Mouse (Mus musculus) intestine, embryonic 15.5 days (tissue): Measurements from ENCODE around the gene Taok1. TPM values are rescaled to one million over a fixed set of nuclear protein-coding genes. Genes with fewer than 3 reads are reported as not detected.
A peak's percentile ranks its signal among the peaks of the same experiment; 100 is the strongest.

Source experiments
- ATAC-seq: fragments of 200-750 bp; cut with Nextera tagmentation; 2 replicates; pipeline ENCODE4 v1.8.0; 2017; ENCODE audit warnings: moderate TSS enrichment, moderate library complexity
- H3K27ac ChIP-seq: fragments of 300-500 bp; sonication (generic); 2 replicates; pipeline ENCODE4 v1.5.1; 2015; ENCODE audit warnings: mild to moderate bottlenecking, inconsistent platforms
- H3K27me3 ChIP-seq: fragments of 300-500 bp; sonication (generic); replicated peaks from 2 replicates; pipeline ENCODE4 v1.6.1; 2015; ENCODE audit warnings: inconsistent platforms
- H3K36me3 ChIP-seq: fragments of 300-500 bp; sonication (generic); 2 replicates; pipeline ENCODE4 v1.6.1; 2015; ENCODE audit warnings: inconsistent platforms
- H3K4me1 ChIP-seq: fragments of 300-500 bp; sonication (generic); replicated peaks from 2 replicates; pipeline ENCODE4 v1.6.1; 2015; ENCODE audit warnings: inconsistent platforms
- H3K4me2 ChIP-seq: fragments of 300-500 bp; sonication (generic); replicated peaks from 2 replicates; pipeline ENCODE4 v1.6.1; 2015; ENCODE audit warnings: mild to moderate bottlenecking, inconsistent platforms
- H3K4me3 ChIP-seq: fragments of 300-500 bp; sonication (generic); replicated peaks from 2 replicates; pipeline ENCODE4 v1.5.1; 2015; ENCODE audit warnings: inconsistent platforms
- H3K9ac ChIP-seq: fragments of 300-500 bp; sonication (generic); 2 replicates; pipeline ENCODE4 v1.6.1; 2015; ENCODE audit warnings: inconsistent platforms
- H3K9me3 ChIP-seq: fragments of 300-500 bp; sonication (generic); 2 replicates; pipeline ENCODE4 v1.6.1; 2016; ENCODE audit warnings: inconsistent platforms
- WGBS: fragments of 180-500 bp; shearing (Covaris S2); methylation state at CpG from one replicate; pipeline ENCODE4 v1.1.7; 2015; 5-methylcytosine and 5-hydroxymethylcytosine counted together
- polyA plus RNA-seq: library from polyadenylated mRNA; unstranded; fragments of >200 nt; fragmentation: Nextera tagmentation; extraction: Ambion mirVana; gene quantifications from 2 replicates; pipeline ENCODE4 v1.2.1, GENCODE M21; 2015

The Taok1 gene
- polyA plus RNA-seq, 1 experiment from 2014 or later, result 12.8 TPM

GRCm38 (mm10) chr11:77624002-77624401, 16.4 kb upstream of the Taok1 start:
- Histone ChIP-seq H3K27me3 (no peaks in the 10 kb centered on the region), H3K27ac (0 out of 2 replicates have a peak overlapping the region, but pooled peaks have one; percentile 1), H3K9ac (no peak overlapping the region), H3K4me2 (peak overlapping the region; percentile 79), H3K9me3 (no peaks in the 10 kb centered on the region), H3K4me1 (peaks cover 13% of the 10 kb centered on the region), H3K36me3 (no peaks in the 10 kb centered on the region), H3K4me3 (no peak overlapping the region)
- ATAC-seq, result no peak
- WGBS, result 36% methylated on average over 5 of the region's 5 CpGs

- no peaks in the 10 kb centered on the region for H3K36me3 ChIP-seq
- H3K4me2 ChIP-seq, result no peak overlapping the region
- WGBS, result 72% methylated on average over 5 of the region's 5 CpGs
- H3K9ac ChIP-seq, result no peak overlapping the region
- H3K27me3 ChIP-seq, result no peaks in the 10 kb centered on the region
- ATAC-seq, result no peak
- no peak overlapping the region for H3K27ac ChIP-seq
- H3K9me3 ChIP-seq, result no peaks in the 10 kb centered on the region
- H3K4me3 ChIP-seq, result no peak overlapping the region
- peaks cover 13% of the 10 kb centered on the region for H3K4me1 ChIP-seq
These were observed 14.4 kb upstream of the Taok1 start for GRCm38 (mm10) chr11:77621902-77622535.

GRCm38 (mm10) chr11:77615084-77615624, 7.5 kb upstream of the Taok1 start:
- Histone ChIP-seq H3K27ac (no peak overlapping the region), H3K27me3 (no peaks in the 10 kb centered on the region), H3K9me3 (no peaks in the 10 kb centered on the region), H3K9ac (no peak overlapping the region), H3K36me3 (no peaks in the 10 kb centered on the region), H3K4me1 (no peaks in the 10 kb centered on the region), H3K4me2 (no peak overlapping the region), H3K4me3 (no peak overlapping the region)
- WGBS, result 62% methylated on average over 5 of the region's 5 CpGs
- no peak for ATAC-seq

DNA sequence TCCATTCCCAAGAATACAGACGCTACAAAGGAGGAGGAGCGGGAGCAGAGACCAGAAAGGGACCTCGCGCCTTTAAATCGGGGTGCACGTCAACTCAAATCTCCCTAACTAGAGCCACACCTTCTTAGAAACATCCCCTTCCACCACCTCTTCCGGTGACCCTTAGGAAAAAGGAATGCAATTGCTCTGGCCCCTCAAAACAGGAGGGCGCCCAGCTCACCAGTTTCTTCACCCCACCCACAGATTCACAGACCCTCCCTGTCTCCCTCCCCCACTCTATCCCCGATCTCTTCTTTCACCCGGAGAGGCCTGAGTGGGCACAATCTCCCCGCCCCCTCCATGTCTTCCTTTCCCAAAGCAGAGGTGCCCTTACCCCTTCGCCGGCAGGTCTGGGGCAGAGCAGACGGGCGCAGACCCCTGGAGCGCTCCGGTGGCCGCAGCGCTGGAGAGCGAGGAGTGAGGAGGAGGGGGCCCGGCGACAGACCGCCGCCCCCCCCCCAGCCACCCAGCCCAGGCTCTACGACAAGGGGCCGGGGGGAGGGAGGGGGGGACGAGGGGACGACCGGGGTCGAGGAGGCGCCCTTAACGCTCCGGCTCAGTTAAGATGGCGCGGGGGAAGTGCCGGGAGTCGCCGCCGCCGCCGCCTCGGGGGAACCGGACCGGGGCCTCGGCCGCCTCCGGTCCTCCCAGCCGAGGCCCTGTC, 629 bp downstream of the Taok1 start:
- Histone ChIP-seq H3K9me3 (no peaks in the 10 kb centered on the region), H3K36me3 (no peaks in the 10 kb centered on the region), H3K27me3 (no peaks in the 10 kb centered on the region), H3K9ac (peak overlapping the region; percentile 99), H3K4me2 (peak overlapping the region; percentile 87), H3K27ac (peak overlapping the region; percentile 97), H3K4me1 (peaks cover 13% of the 10 kb centered on the region), H3K4me3 (peak overlapping the region; percentile 98)
- peak; percentile 57 for ATAC-seq
- WGBS, result 1% methylated on average over 41 of the region's 48 CpGs

- Histone ChIP-seq H3K36me3 (no peaks in the 10 kb centered on the region), H3K27ac (peak overlapping the region; percentile 97), H3K27me3 (no peaks in the 10 kb centered on the region), H3K4me2 (peak overlapping the region; percentile 87), H3K9ac (peak overlapping the region; percentile 99), H3K9me3 (no peaks in the 10 kb centered on the region), H3K4me3 (peak overlapping the region; percentile 98), H3K4me1 (peaks cover 13% of the 10 kb centered on the region)
- no peak for ATAC-seq
- WGBS, result 3% methylated on average over 6 of the region's 6 CpGs
These were observed 1.2 kb downstream of the Taok1 start for GRCm38 (mm10) chr11:77606469-77606834.

DNA sequence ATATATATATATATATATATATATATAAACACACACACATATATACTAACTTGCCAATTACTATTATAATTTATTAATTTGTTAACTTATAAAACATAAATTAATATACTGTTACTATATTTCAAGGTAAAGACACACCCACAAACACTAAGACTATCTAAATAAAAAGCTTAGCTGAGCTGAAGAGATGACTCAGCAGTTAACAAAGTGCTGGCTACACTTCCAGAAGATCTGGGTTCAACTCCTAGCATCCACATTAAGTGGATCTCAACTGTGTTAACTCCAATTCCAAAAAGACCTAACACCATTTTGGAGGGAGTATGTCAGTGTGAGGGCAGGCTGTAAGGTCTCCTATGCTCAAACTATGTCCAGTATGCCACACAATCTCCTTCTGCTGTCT, 10.3 kb downstream of the Taok1 start:
- Histone ChIP-seq H3K27me3 (no peaks in the 10 kb centered on the region), H3K4me3 (no peak overlapping the region), H3K4me2 (no peak overlapping the region), H3K9ac (no peak overlapping the region), H3K36me3 (no peaks in the 10 kb centered on the region), H3K4me1 (no peaks in the 10 kb centered on the region), H3K27ac (no peak overlapping the region), H3K9me3 (no peaks in the 10 kb centered on the region)
- no peak for ATAC-seq

DNA sequence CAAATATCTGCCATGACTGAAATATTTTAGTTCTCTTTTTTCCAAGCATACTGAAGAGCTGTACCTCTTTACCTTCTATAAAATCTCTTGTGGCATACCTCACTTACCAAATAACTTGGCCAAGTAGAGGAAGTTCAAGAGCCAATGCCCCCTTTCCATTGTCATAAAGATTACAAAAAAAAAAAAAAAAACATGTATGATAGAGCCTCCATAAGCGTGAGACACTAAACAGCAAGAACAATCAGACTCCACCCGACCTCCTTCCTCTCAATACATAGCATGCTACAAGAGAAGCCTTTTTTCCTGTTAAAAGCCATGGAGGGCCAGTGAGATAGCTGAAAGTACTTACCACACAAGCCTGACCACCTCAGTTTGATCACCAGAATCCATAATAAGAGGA, 16.2 kb downstream of the Taok1 start:
- Histone ChIP-seq H3K27ac (no peak overlapping the region), H3K27me3 (no peaks in the 10 kb centered on the region), H3K36me3 (no peaks in the 10 kb centered on the region), H3K9ac (no peak overlapping the region), H3K4me2 (no peak overlapping the region), H3K4me1 (no peaks in the 10 kb centered on the region), H3K4me3 (no peak overlapping the region), H3K9me3 (no peaks in the 10 kb centered on the region)
- ATAC-seq, result no peak
- 87% methylated on average over 2 of the region's 2 CpGs for WGBS

- Histone ChIP-seq H3K9me3 (no peaks in the 10 kb centered on the region), H3K4me3 (no peak overlapping the region), H3K27me3 (no peaks in the 10 kb centered on the region), H3K36me3 (no peaks in the 10 kb centered on the region), H3K4me1 (no peaks in the 10 kb centered on the region), H3K9ac (no peak overlapping the region), H3K27ac (no peak overlapping the region), H3K4me2 (no peak overlapping the region)
- ATAC-seq, result no peak
- WGBS, result 99% methylated on average over 2 of the region's 2 CpGs
These were observed 16.8 kb downstream of the Taok1 start for GRCm38 (mm10) chr11:77590801-77591200.

GRCm38 (mm10) chr11:77585201-77585600, 22.4 kb downstream of the Taok1 start:
- Histone ChIP-seq H3K4me2 (no peak overlapping the region), H3K27ac (no peak overlapping the region), H3K9ac (no peak overlapping the region), H3K9me3 (no peaks in the 10 kb centered on the region), H3K36me3 (peaks cover 13% of the 10 kb centered on the region), H3K4me1 (no peaks in the 10 kb centered on the region), H3K4me3 (no peak overlapping the region), H3K27me3 (no peaks in the 10 kb centered on the region)
- 91% methylated on average over 3 of the region's 3 CpGs for WGBS
- no peak for ATAC-seq

GRCm38 (mm10) chr11:77545261-77545660, 62.4 kb downstream of the Taok1 start:
- Histone ChIP-seq H3K9me3 (no peaks in the 10 kb centered on the region), H3K36me3 (peaks cover 23% of the 10 kb centered on the region), H3K9ac (no peak overlapping the region), H3K27ac (no peak overlapping the region), H3K4me2 (no peak overlapping the region), H3K27me3 (no peaks in the 10 kb centered on the region), H3K4me1 (no peaks in the 10 kb centered on the region), H3K4me3 (no peak overlapping the region)
- no peak for ATAC-seq
- WGBS, result 96% methylated on average over 7 of the region's 7 CpGs

GRCm38 (mm10) chr11:77532202-77532846, 75.3 kb downstream of the Taok1 start:
- 88% methylated on average over 4 of the region's 4 CpGs for WGBS
- Histone ChIP-seq H3K4me2 (no peak overlapping the region), H3K36me3 (no peaks in the 10 kb centered on the region), H3K9ac (no peak overlapping the region), H3K27ac (no peak overlapping the region), H3K4me1 (no peaks in the 10 kb centered on the region), H3K27me3 (no peaks in the 10 kb centered on the region), H3K4me3 (no peak overlapping the region), H3K9me3 (no peaks in the 10 kb centered on the region)
- no peak for ATAC-seq

- ATAC-seq, result no peak
- Histone ChIP-seq H3K4me1 (no peaks in the 10 kb centered on the region), H3K4me2 (no peak overlapping the region), H3K4me3 (no peak overlapping the region), H3K36me3 (no peaks in the 10 kb centered on the region), H3K27ac (no peak overlapping the region), H3K9me3 (no peaks in the 10 kb centered on the region), H3K9ac (no peak overlapping the region), H3K27me3 (no peaks in the 10 kb centered on the region)
- WGBS, result 82% methylated on average over 2 of the region's 2 CpGs
These were observed 76.8 kb downstream of the Taok1 start for GRCm38 (mm10) chr11:77530862-77531261.
